Mouse (Mus musculus) intestine, embryonic 14.5 days (tissue): ENCODE results near the gene Ms4a10. TPM values are rescaled to one million over a fixed set of nuclear protein-coding genes. Genes with fewer than 3 reads are reported as not detected.

Source experiments
- ATAC-seq: fragments of 200-750 bp; cut with Nextera tagmentation; replicated peaks from 2 replicates; pipeline ENCODE4 v1.8.0; 2017; ENCODE audit warnings: low read depth, moderate number of reproducible peaks, moderate TSS enrichment, moderate library complexity; ENCODE audit not compliant: low FRiP score, low TSS enrichment
- DNase-seq: peaks from one replicate; pipeline ENCODE4 v3.0.0-alpha.2; 2018; ENCODE audit warnings: low spot score
- H3K27ac ChIP-seq: fragments of 300-500 bp; sonication (generic); 2 replicates; pipeline ENCODE4 v1.5.1; 2014; ENCODE audit warnings: low read depth, mild to moderate bottlenecking, control low read depth
- H3K27me3 ChIP-seq: fragments of 300-500 bp; sonication (generic); replicated peaks from 2 replicates; pipeline ENCODE4 v1.6.1; 2014; ENCODE audit warnings: low read length, control low read depth; ENCODE audit not compliant: control insufficient read depth, insufficient read depth
- H3K36me3 ChIP-seq: fragments of 300-500 bp; sonication (generic); 2 replicates; pipeline ENCODE4 v1.6.1; 2014; ENCODE audit warnings: low read length, control low read depth; ENCODE audit not compliant: control insufficient read depth, insufficient read depth
- H3K4me1 ChIP-seq: fragments of 300-500 bp; sonication (generic); replicated peaks from 2 replicates; pipeline ENCODE4 v1.6.1; 2014; ENCODE audit warnings: low read length, control low read depth, mixed read lengths; ENCODE audit not compliant: control insufficient read depth, insufficient read depth
- H3K4me2 ChIP-seq: fragments of 300-500 bp; sonication (generic); 2 replicates; pipeline ENCODE4 v1.6.1; 2014; ENCODE audit warnings: low read length
- H3K4me3 ChIP-seq: fragments of 300-500 bp; sonication (generic); 2 replicates; pipeline ENCODE4 v1.5.1; 2014; ENCODE audit warnings: low read depth, low read length, control low read depth, mixed read lengths
- H3K9ac ChIP-seq: fragments of 300-500 bp; sonication (generic); 2 replicates; pipeline ENCODE4 v1.6.1; 2014; ENCODE audit warnings: mild to moderate bottlenecking, low read length
- H3K9me3 ChIP-seq: fragments of 300-500 bp; sonication (generic); 2 replicates; pipeline ENCODE4 v1.6.1; 2016; ENCODE audit warnings: low read length, control low read depth; ENCODE audit not compliant: control insufficient read depth
- WGBS: fragments of 180-500 bp; shearing (Covaris S2); extraction: QIAGEN DNeasy Blood & Tissue Kit; methylation state at CpG from one replicate; pipeline ENCODE4 v1.1.7; 2014; 5-methylcytosine and 5-hydroxymethylcytosine counted together
- polyA plus RNA-seq: library from polyadenylated mRNA; unstranded; fragments of >200 nt; fragmentation: Nextera tagmentation; extraction: Ambion mirVana; gene quantifications from 2 replicates; pipeline ENCODE4 v1.2.1, GENCODE M21; 2014

Gene Ms4a10
- polyA plus RNA-seq, 1 experiment from 2014 or later, result 7.9 TPM

DNA sequence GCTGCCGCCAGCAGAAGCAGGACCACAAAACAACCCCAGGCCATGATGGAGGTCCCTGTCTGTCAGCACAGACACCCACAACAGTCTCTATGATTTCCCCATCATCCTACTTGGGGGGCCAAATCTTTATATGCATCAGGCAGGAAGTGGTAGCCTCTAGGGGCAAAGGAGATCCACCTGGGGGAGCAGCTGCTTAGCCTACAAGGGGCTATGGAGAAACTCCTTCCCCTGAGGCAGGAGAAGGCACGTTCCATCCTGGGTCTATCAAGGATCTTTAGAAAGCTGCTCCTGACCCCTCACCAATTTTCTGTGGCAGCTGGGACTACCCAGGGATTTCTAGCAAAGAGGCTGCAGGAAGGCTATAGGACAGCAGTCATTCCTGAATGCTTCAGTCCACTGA lies 53.9 kb downstream of the Ms4a10 start, which contains the start of gene Zp1:
TSS of gene Zp1 (minus strand) at position 101 of the 400 bp plus-strand sequence.
- no peak within 1 kb of the TSS for H3K9ac ChIP-seq
- H3K9me3 ChIP-seq, result no peaks in the 10 kb centered on the region
- no peak within 1 kb of the TSS for H3K4me3 ChIP-seq
- H3K4me2 ChIP-seq, result no peak within 1 kb of the TSS
- H3K27ac ChIP-seq, result no peak within 1 kb of the TSS
- 63% methylated on average over 2 of the region's 2 CpGs for WGBS
- no peaks in the 10 kb centered on the region for H3K36me3 ChIP-seq
- H3K4me1 ChIP-seq, result no peaks in the 10 kb centered on the region
- no peaks in the 10 kb centered on the region for H3K27me3 ChIP-seq
- ATAC-seq, result no peak
- DNase-seq, result no peak

DNA sequence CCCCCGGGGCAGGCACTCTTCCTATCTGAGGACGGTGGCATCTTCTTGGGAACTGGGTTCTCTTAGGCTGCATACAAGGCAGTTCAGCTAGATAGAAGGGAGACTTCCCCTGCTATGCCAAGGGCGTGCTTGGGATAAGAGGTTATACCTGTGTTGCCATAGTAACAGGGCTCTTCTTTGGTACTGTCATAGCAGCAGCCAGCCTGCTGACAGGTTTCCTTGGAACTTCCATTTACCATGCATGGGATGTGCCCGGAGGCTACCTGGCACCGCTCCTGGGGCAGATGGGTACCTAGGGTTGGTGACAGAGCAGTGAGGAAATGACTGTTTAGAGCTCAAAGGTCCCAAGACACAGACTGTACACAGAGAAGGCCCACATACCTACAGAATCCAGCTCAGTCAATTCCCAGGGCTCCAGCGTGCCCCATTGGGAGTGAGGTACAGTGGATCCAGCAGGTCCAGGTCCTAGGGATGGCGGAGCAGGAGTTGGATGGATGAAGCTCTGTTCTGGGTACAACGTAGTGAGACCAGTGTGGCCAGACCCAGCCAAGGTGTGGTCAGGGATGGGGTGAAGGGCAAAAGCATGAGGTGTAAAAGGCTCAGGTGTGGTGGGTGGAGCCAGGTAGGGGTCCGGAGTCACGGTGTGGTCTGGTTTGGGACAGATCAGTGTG lies 56.0 kb downstream of the Ms4a10 start:
- DNase-seq (no peak), ATAC-seq (no peak; the same call in 1 of the 2 replicates)
- 85% methylated on average over 10 of the region's 10 CpGs for WGBS
- H3K9ac ChIP-seq, result no peak overlapping the region
- no peaks in the 10 kb centered on the region for H3K4me1 ChIP-seq
- H3K27ac ChIP-seq, result no peak overlapping the region
- no peak overlapping the region for H3K4me2 ChIP-seq
- no peaks in the 10 kb centered on the region for H3K9me3 ChIP-seq
- H3K36me3 ChIP-seq, result no peaks in the 10 kb centered on the region
- H3K4me3 ChIP-seq, result no peak overlapping the region
- no peaks in the 10 kb centered on the region for H3K27me3 ChIP-seq

DNA sequence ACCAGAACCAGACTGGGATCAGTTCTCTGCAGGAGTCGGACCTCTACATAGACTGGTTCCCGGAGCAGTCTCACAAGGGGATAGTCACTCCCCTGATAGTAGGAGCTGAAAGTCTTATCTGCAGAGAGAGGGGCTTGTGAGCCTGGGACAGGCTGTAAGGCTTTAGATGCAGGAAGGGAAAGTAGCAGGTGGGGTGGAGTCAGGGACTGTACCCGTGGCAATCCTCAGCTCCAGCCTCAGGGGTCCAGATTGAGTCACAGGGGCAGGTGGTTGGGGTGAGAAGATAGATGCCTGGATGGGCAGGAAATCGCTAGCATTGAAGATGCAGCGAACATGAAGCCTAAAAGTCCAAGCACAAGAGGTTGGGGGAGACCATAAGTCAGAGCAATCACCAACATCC lies 58.0 kb downstream of the Ms4a10 start:
- ATAC-seq, result no peak
- Histone ChIP-seq H3K36me3 (no peaks in the 10 kb centered on the region), H3K4me2 (no peak overlapping the region), H3K27me3 (no peaks in the 10 kb centered on the region), H3K27ac (no peak overlapping the region), H3K9ac (no peak overlapping the region), H3K9me3 (no peaks in the 10 kb centered on the region), H3K4me1 (no peaks in the 10 kb centered on the region), H3K4me3 (no peak overlapping the region)
- DNase-seq, result no peak
- 55% methylated on average over 5 of the region's 5 CpGs for WGBS

DNA sequence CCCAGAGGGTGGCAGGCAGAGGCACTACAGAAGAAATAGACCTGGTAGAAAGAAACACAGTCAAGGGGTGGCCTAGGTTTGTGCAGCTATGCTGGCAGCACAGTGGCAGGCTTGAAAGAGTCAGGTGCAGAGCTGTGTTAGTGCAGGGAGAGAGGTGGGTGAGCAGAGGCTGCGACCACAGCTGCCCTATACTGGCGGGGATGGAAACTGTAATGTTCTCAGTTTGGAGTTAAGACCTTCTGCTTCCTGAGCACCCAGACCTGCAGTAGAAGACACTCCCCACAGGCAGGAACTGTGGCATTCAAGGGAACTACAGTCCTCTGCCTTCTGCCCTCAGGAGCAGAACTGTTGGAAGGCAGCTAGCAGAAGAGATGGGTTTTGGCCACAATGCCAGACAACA lies 59.6 kb downstream of the Ms4a10 start:
- Histone ChIP-seq H3K4me3 (no peak overlapping the region), H3K9me3 (no peaks in the 10 kb centered on the region), H3K36me3 (no peaks in the 10 kb centered on the region), H3K27ac (no peak overlapping the region), H3K4me1 (no peaks in the 10 kb centered on the region; the same call in 1 of the 2 replicates), H3K9ac (no peak overlapping the region), H3K27me3 (no peaks in the 10 kb centered on the region), H3K4me2 (no peak overlapping the region)
- WGBS, result 67% methylated on average over 2 of the region's 2 CpGs
- no peak for ATAC-seq
- no peak for DNase-seq

DNA sequence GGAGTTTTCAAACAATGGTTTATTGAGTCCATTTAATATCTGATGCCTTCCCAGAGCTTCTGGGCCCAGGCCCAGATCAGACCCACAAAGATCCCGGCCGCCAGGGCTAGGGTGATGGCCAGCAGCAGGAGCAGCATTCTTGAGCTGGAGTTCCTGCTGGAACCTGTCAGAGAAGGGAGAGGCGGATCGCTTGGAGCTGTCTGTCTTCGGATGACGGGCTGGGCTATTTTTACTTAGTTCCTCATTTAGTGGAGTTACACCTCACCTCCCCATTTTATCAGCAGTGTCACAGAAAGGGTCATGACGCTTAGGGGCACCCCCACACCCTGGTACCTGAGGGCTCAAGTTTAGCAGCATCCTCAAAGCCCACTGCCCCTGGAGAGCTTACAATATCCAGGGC lies 60.2 kb downstream of the Ms4a10 start:
- Histone ChIP-seq H3K4me3 (no peak overlapping the region), H3K4me2 (no peak overlapping the region), H3K9ac (no peak overlapping the region), H3K27me3 (no peaks in the 10 kb centered on the region), H3K36me3 (no peaks in the 10 kb centered on the region), H3K9me3 (no peaks in the 10 kb centered on the region), H3K4me1 (peaks cover 5% of the 10 kb centered on the region; the same call in 1 of the 2 replicates), H3K27ac (no peak overlapping the region)
- DNase-seq (no peak), ATAC-seq (no peak)
- WGBS, result 58% methylated on average over 7 of the region's 7 CpGs

Other genes starting within 250 kb of the Ms4a10 start
- gene Cd5, start 235.7 kb downstream of the Ms4a10 start, polyA plus RNA-seq, result 0.08 TPM in 1 of 2 replicates, not detected in the other
- 0.11 TPM in 1 of 2 replicates, not detected in the other for gene Cd6, start 144.6 kb downstream of the Ms4a10 start, polyA plus RNA-seq
- 0.39 and 0.53 TPM in 2 replicates for gene Slc15a3, start 134.9 kb downstream of the Ms4a10 start, polyA plus RNA-seq
- gene Tmem132a, start 104.7 kb downstream of the Ms4a10 start, polyA plus RNA-seq, result 50.6 and 54.6 TPM in 2 replicates
- gene Tmem109, start 92.7 kb downstream of the Ms4a10 start, polyA plus RNA-seq, result 91.1 and 91.7 TPM in 2 replicates
- gene Prpf19, start 79.4 kb downstream of the Ms4a10 start, polyA plus RNA-seq, result 45.5 TPM in 2 replicates
- gene Zp1, start 54.0 kb downstream of the Ms4a10 start, polyA plus RNA-seq, result not detected in 2 replicates
- 0.07 TPM in 1 of 2 replicates, not detected in the other for gene Ptgdr2, start 37.5 kb downstream of the Ms4a10 start, polyA plus RNA-seq
- gene Ccdc86, start 25.4 kb downstream of the Ms4a10 start, polyA plus RNA-seq, result 29.7 and 32.4 TPM in 2 replicates
- gene Ms4a15, start 18.6 kb upstream of the Ms4a10 start, polyA plus RNA-seq, result 0.24 and 0.34 TPM in 2 replicates
- 15.4 and 20.8 TPM in 2 replicates for gene Ms4a18, start 43.4 kb upstream of the Ms4a10 start, polyA plus RNA-seq
- 4.6 and 8.3 TPM in 2 replicates for gene Ms4a8a, start 106.4 kb upstream of the Ms4a10 start, polyA plus RNA-seq
- gene 1700017D01Rik, start 156.2 kb upstream of the Ms4a10 start, polyA plus RNA-seq, result not detected in 2 replicates
- not detected in 2 replicates for gene 1700025F22Rik, start 190.7 kb upstream of the Ms4a10 start, polyA plus RNA-seq
- not detected in 2 replicates for gene Ms4a13, start 222.1 kb upstream of the Ms4a10 start, polyA plus RNA-seq